Mouse (Mus musculus): ENCODE measurements around the gene Akap13. TPM values are rescaled to one million over a fixed set of nuclear protein-coding genes. Genes with fewer than 3 reads are reported as not detected.

The Akap13 gene
- 43.4 and 48.0 TPM in 2 replicates for polyA plus RNA-seq (2015; fragmentation: Nextera tagmentation; extraction: Ambion mirVana)

DNA sequence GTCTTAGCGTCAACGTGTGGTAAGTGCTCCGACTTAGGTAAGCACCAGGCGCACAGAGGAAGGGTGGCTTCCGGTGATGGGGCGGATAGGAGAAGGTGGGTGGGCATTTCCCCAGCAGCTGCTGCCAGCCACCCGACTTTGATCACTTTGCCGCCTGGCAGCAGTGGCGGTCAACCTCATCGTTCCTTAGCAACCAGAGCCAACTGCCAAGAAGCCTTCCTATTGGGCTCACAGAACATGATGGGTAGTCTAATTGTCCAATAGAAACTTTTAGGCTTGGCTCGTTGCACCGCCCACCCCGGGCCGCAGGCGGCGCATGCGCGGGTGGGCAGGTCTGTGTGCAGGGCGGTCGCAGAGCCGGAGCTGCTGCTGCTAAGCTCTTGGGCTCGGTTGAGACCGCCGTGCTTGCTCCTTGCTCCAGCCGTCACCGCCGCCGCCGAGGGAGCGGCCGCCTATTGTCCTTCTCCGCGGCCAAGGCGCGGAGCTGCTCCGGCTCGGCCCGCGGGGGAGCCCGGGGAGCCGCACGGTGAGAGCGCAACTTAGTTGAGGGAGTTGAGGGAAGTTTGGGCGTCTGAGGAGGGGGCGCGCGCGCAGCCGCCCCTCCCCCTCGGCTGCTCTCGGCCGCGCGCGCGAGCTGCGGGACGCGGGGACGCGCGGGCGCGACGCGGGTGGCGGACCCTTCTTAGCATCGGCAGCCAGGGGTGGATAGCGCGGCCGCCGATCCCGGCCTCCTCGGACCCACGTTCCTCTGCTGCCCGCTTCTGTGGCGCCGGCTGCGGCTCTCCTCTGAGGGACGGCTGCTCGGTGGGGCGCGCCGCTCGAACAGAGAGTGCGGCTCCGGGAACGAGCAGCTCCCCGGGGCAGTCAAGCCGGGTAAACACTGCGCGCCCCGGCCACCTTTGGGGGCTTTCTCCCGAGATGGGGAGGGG is at the start of gene Akap13:
TSS of gene Akap13 (plus strand) at position 312 of the 929 bp plus-strand sequence.
- Histone ChIP-seq H3K27ac (peak within 1 kb of the TSS; percentile 99), H3K4me1 (replicated peaks) (peaks cover 30% of the 10 kb centered on the region), H3K4me2 (peak within 1 kb of the TSS; percentile 72), H3K36me3 (no peaks in the 10 kb centered on the region), H3K27me3 (no peaks in the 10 kb centered on the region), H3K4me3 (peak within 1 kb of the TSS; percentile 88), H3K9me3 (replicated peaks) (0 out of 2 replicates have a peak, but pooled peaks cover 4% of the 10 kb centered on the region), H3K9ac (peak within 1 kb of the TSS; percentile 93)
- under 1% methylated on average over 78 of the region's 94 CpGs for WGBS
- ATAC-seq (replicated peaks; ENCODE audit: insufficient number of reproducible peaks, insufficient read depth, low FRiP score, low read depth): peak; percentile 98

DNA sequence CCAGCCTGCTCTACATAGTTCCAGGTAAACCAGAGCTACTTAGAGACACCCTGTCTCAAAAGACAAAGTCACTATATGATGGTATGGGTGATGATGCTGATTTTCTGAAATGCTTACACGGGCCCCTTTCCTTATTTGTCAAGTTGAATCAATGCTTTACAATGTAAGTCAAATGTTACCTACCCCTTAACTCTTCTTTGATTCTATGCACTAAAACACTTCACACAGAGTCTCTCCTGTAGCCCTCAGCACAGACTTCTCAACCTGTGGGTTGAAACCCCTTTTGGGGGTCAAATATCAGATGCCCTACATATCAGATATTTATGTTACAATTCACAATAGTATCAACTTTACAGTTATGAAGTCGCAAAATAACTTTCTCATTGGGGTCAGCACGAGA is 44.7 kb upstream of the Akap13 start:
- Histone ChIP-seq H3K4me2 (no peak overlapping the region), H3K27me3 (no peaks in the 10 kb centered on the region), H3K9ac (no peak overlapping the region), H3K9me3 (replicated peaks) (no peaks in the 10 kb centered on the region), H3K4me3 (no peak overlapping the region), H3K4me1 (replicated peaks) (peaks cover 3% of the 10 kb centered on the region; the same call in 1 of the 2 replicates), H3K36me3 (no peaks in the 10 kb centered on the region), H3K27ac (no peak overlapping the region)
- 76% methylated on average over 3 of the region's 3 CpGs for WGBS
- no peak for ATAC-seq (replicated peaks; ENCODE audit: insufficient number of reproducible peaks, insufficient read depth, low FRiP score, low read depth)

DNA sequence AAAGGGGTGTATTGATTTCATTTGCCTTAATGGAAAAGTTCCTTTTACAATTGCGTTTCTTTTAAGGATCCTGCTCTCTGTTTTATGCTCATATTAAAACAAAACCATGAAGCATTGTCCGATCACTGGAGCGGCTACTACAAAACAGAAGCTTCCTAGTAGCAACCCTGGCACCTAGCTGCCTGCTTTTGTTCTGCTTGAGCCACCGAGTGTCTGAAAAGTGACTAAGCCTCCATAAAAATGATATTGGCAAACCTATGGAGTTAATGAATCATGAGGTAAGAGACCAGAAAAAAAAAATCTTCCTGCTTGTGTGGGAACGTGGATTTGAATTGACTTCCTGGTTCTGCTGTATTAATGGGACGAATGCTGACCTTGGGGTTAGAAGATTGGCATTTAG is 44.1 kb upstream of the Akap13 start:
- Histone ChIP-seq H3K9me3 (replicated peaks) (no peaks in the 10 kb centered on the region), H3K4me3 (no peak overlapping the region), H3K4me1 (replicated peaks) (peaks cover 7% of the 10 kb centered on the region), H3K27me3 (no peaks in the 10 kb centered on the region), H3K4me2 (no peak overlapping the region), H3K9ac (no peak overlapping the region), H3K36me3 (no peaks in the 10 kb centered on the region), H3K27ac (no peak overlapping the region)
- ATAC-seq (replicated peaks; ENCODE audit: insufficient number of reproducible peaks, insufficient read depth, low FRiP score, low read depth): no peak
- WGBS: 71% methylated on average over 6 of the region's 6 CpGs

DNA sequence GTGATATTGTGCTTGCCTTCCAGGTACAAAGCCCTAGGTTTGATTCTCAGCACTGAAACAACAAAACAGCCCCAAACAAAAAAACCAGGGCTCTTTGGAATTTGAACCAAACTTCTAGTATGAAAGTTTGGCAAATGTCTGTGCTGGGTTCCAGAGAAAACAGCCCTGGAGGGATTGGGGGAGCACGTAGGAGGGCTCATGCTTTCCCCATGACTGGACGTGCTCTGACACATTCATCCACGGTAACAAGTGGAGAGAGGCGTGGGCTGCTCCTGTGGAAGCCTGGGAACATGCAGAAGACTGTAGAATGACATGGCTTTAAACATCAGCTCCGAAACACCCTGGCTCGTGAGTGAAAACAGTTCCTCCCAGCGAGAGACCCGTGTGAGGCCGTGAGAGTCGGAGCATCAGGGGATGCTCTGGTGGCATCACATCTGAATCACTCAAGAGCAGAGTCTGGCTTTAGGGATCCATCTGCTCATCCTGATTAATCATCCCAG is 43.3 kb upstream of the Akap13 start:
- ATAC-seq (replicated peaks; ENCODE audit: insufficient number of reproducible peaks, insufficient read depth, low FRiP score, low read depth): no peak
- 63% methylated on average over 10 of the region's 10 CpGs for WGBS
- no peak overlapping the region for H3K27ac ChIP-seq

DNA sequence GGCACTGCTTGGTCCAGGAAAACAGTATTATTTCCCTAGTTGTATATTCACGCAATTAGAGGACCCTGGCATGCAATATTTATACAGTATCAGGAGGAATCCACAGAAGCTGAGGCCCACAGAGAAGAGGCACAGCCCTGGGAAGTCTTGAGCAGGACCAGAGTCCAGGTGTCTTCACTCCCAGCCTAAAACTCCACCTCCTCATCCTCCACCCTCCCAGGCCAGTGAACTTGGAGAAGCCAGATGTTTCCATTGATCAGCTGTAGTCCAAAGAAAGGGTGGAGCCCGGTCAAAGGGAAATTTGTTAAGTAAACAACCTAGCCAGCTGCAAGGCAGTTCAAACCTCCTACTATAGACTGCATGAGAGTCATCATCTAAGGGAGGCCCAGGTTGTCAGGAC is 42.8 kb upstream of the Akap13 start:
- Histone ChIP-seq H3K9me3 (replicated peaks) (no peaks in the 10 kb centered on the region), H3K27ac (no peak overlapping the region), H3K36me3 (no peaks in the 10 kb centered on the region), H3K4me1 (replicated peaks) (peaks cover 9% of the 10 kb centered on the region), H3K27me3 (no peaks in the 10 kb centered on the region), H3K4me2 (no peak overlapping the region), H3K4me3 (no peak overlapping the region), H3K9ac (no peak overlapping the region)
- ATAC-seq (replicated peaks; ENCODE audit: insufficient number of reproducible peaks, insufficient read depth, low FRiP score, low read depth): no peak
- WGBS: 71% methylated on average over 2 of the region's 2 CpGs

More for the DNA sequence above, 43.3 kb upstream of the Akap13 start:
- no peaks in the 10 kb centered on the region for H3K36me3 ChIP-seq
- H3K9me3 ChIP-seq (replicated peaks): no peaks in the 10 kb centered on the region
- peaks cover 9% of the 10 kb centered on the region for H3K4me1 ChIP-seq (replicated peaks)
- no peak overlapping the region for H3K4me2 ChIP-seq
- H3K4me3 ChIP-seq: no peak overlapping the region
- H3K9ac ChIP-seq: no peak overlapping the region
- no peaks in the 10 kb centered on the region for H3K27me3 ChIP-seq

DNA sequence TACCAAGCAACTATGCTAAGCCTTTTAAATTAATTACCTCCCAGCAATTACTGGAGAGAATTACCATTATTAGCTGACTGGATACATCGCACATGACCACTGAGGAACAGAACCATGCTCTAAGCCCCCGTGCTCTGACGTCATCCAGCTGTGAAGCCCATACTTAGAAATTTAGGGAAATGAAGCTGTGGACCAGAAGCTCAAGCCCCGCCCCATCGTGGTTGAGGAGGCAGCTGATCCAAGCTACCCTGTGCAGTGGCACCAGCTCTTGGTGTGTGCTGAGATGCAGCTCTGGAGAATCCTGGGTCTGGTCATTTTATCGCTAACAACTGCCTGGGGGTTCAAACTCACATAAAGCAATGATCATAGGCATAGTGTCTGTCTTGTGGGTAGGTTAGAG is 41.4 kb upstream of the Akap13 start:
- H3K9me3 ChIP-seq (replicated peaks): no peaks in the 10 kb centered on the region
- 72% methylated on average over 6 of the region's 6 CpGs for WGBS
- no peaks in the 10 kb centered on the region for H3K27me3 ChIP-seq
- H3K27ac ChIP-seq: no peak overlapping the region
- H3K36me3 ChIP-seq: no peaks in the 10 kb centered on the region
- no peak overlapping the region for H3K9ac ChIP-seq
- H3K4me2 ChIP-seq: no peak overlapping the region
- no peak for ATAC-seq (replicated peaks; ENCODE audit: insufficient number of reproducible peaks, insufficient read depth, low FRiP score, low read depth)
- peaks cover 9% of the 10 kb centered on the region for H3K4me1 ChIP-seq (replicated peaks)
- H3K4me3 ChIP-seq: no peak overlapping the region

DNA sequence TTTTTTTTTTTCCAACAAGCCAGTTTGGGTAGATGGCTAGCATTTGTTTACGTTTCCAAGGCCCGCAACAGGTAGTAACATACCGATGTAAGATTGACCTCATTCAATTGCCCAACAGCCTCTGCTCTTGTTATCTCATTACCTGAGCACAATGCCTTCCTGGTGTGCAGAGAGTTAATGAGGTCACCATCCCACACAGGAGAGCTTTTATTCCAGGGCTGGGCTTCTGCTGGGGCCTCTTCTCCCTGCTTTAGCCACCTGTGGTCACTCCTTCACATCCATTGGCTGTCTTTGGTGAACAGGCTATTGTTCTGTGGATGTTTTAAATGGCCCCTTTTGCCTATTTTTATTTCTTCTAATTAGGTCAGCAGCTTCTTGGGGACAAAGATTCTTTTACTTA is 41.0 kb upstream of the Akap13 start:
- no peaks in the 10 kb centered on the region for H3K9me3 ChIP-seq (replicated peaks)
- no peak for ATAC-seq (replicated peaks; ENCODE audit: insufficient number of reproducible peaks, insufficient read depth, low FRiP score, low read depth)
- 82% methylated on average over 3 of the region's 3 CpGs for WGBS
- peaks cover 9% of the 10 kb centered on the region for H3K4me1 ChIP-seq (replicated peaks)
- H3K4me2 ChIP-seq: no peak overlapping the region
- no peaks in the 10 kb centered on the region for H3K27me3 ChIP-seq
- H3K4me3 ChIP-seq: no peak overlapping the region
- no peak overlapping the region for H3K27ac ChIP-seq
- no peaks in the 10 kb centered on the region for H3K36me3 ChIP-seq
- no peak overlapping the region for H3K9ac ChIP-seq

DNA sequence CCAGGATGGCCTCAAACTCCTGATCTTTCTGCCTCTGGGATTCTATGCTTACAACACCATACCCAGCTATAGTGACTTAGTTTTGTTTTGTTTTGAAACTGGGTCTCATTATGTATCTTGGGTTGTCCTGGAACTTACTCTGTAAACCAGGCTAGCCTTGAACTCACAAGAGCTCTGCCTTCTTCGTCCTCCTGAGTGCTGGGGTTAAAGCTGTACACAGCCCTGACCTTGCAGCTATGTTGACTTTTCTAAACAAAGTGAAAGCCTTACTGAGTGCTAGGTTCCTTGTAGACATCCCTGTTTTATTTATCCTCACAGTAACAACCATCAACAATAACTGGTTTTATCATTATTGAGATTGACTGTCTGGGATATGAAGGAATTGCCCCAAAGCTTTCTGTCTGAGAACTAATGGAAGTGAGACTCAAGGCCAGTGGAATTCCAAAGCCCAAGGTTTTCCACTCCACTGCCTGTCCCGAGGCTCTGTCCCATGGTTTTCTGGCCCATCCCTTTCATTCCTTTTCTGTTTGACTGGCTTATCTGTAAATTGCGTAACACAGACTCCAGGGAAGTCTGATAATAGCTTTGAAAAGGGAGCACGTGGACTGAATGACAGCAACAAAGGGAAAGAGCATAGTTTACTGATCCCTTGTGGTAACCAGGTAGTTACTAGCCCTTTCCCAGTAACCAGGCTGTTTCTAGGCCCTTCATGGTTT is 40.0 kb upstream of the Akap13 start:
- WGBS: 30% methylated on average over 4 of the region's 4 CpGs
- no peak overlapping the region for H3K9ac ChIP-seq
- peaks cover 9% of the 10 kb centered on the region for H3K4me1 ChIP-seq (replicated peaks)
- H3K27ac ChIP-seq: 0 out of 2 replicates have a peak overlapping the region, but pooled peaks have one; percentile 3
- no peaks in the 10 kb centered on the region for H3K36me3 ChIP-seq
- H3K27me3 ChIP-seq: no peaks in the 10 kb centered on the region
- 0 out of 2 replicates have a peak, but pooled peaks have one; percentile 39 for ATAC-seq (replicated peaks; ENCODE audit: insufficient number of reproducible peaks, insufficient read depth, low FRiP score, low read depth)
- H3K9me3 ChIP-seq (replicated peaks): no peaks in the 10 kb centered on the region
- H3K4me3 ChIP-seq: no peak overlapping the region
- no peak overlapping the region for H3K4me2 ChIP-seq

DNA sequence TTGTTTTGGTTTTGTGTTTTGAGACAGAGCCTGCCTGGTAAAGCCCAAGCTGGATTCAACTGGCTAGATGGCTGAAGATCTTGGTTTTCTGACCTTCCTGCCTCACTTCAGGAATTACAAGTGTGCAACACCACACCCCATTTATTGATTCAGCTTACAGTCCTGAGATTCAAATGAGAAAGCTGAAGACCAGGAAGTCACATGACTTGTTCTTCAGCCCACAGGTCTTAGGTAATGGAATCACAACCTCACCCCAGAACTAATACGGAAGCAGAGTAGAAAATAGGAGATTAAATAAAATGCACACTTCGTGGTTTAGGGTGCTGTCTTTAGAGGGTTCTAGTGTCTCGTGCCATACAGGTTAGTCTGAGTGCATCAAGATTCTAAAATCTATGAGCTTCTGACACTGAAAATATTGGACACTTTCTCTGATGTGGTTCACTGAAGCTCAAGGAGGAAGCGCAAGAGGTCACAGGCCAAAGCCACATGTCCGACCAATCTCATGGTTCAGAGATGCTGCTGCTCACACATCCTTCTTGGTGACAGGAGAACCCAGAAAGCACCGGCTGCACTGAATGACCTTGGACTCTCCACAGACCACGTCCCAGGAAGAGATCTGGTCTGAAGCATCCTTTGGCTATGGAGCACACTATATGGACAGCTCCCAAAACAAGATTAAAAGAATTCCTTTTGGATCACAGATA is 39.3 kb upstream of the Akap13 start:
- WGBS: 75% methylated on average over 7 of the region's 7 CpGs
- Histone ChIP-seq H3K27ac (0 out of 2 replicates have a peak overlapping the region, but pooled peaks have one; percentile 3), H3K4me3 (no peak overlapping the region), H3K9me3 (replicated peaks) (no peaks in the 10 kb centered on the region), H3K4me1 (replicated peaks) (peaks cover 9% of the 10 kb centered on the region), H3K27me3 (no peaks in the 10 kb centered on the region), H3K9ac (no peak overlapping the region), H3K4me2 (no peak overlapping the region), H3K36me3 (no peaks in the 10 kb centered on the region)
- no peak for ATAC-seq (replicated peaks; ENCODE audit: insufficient number of reproducible peaks, insufficient read depth, low FRiP score, low read depth)

DNA sequence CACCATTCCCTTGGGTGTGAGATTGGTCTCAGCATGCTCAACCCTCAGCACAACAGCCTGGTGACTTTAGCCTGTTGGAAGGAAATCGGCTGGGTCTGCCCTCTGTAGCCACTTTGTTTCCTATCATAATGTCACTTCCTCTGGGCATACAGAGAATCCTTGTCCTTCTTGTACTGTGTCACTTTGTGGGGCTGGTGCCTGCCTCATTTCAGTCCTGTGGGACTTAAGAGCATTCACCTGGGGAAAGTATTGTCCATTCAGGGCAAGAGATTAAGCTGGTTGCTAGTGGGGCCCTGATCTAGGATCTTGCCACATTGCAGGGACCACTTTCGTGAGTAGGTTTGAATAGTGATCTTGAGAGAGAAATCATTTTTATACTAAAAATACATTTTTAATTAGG is 34.4 kb upstream of the Akap13 start:
- no peaks in the 10 kb centered on the region for H3K36me3 ChIP-seq
- peaks cover 3% of the 10 kb centered on the region; the same call in 1 of the 2 replicates for H3K4me1 ChIP-seq (replicated peaks)
- ATAC-seq (replicated peaks; ENCODE audit: insufficient number of reproducible peaks, insufficient read depth, low FRiP score, low read depth): no peak
- no peak overlapping the region for H3K4me3 ChIP-seq
- no peak overlapping the region for H3K9ac ChIP-seq
- no peaks in the 10 kb centered on the region for H3K9me3 ChIP-seq (replicated peaks)
- H3K4me2 ChIP-seq: no peak overlapping the region
- no peak overlapping the region for H3K27ac ChIP-seq
- 65% methylated on average over 2 of the region's 2 CpGs for WGBS
- H3K27me3 ChIP-seq: no peaks in the 10 kb centered on the region

DNA sequence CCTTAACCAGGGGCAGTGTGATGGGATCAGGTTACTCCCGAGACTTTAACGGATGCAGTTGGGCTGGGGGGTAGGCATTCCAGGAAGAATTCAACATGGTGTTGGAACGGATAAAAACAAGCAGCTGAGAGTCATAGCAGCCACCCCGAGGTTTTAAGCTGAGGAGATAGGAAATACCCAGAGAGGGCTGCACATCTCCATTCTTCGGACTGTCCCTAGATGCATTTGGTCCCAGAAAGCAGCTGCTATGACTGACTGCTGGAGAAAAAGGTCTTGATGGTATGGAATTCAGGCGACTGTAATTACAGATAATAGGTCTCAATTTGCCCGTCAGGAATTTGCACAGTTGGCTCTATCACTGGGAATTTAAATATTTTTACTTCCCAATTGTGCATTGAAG is 31.2 kb upstream of the Akap13 start:
- Histone ChIP-seq H3K36me3 (no peaks in the 10 kb centered on the region), H3K4me1 (replicated peaks) (peaks cover 6% of the 10 kb centered on the region; the same call in 1 of the 2 replicates), H3K9ac (no peak overlapping the region), H3K27me3 (no peaks in the 10 kb centered on the region), H3K27ac (no peak overlapping the region), H3K9me3 (replicated peaks) (no peaks in the 10 kb centered on the region), H3K4me3 (no peak overlapping the region), H3K4me2 (no peak overlapping the region)
- WGBS: 33% methylated on average over 7 of the region's 7 CpGs
- no peak for ATAC-seq (replicated peaks; ENCODE audit: insufficient number of reproducible peaks, insufficient read depth, low FRiP score, low read depth)
